In genomic region chr16:44226706-44227291, GRCm38 (mm10) we compare ENCODE assay signal across 24 mouse cellular contexts. TPM values are rescaled to one million over a fixed set of nuclear protein-coding genes. Genes with fewer than 3 reads are reported as not detected.
DNase-seq lines count a peak whose midpoint lies in the region; ATAC-seq and TF ChIP-seq lines count a peak whose summit lies in the region.
"Had no signal": no experiment of that assay in that cellular context is flagged by ENCODE, and none has a peak within 500 bp of the region (broad histone marks: within the 10 kb centered on the region; RNA-seq: fewer than 3 reads in every experiment).

No protein-coding gene starts in this region.

- peak; percentile 89 for ATAC-seq in frontal cortex, adult (ENCODE audit: low TSS enrichment)
- ATAC-seq: activated CD4-positive, CD25-positive, alpha-beta regulatory T cell, adult 4 months; CD4-positive, CD25-positive, alpha-beta regulatory T cell, adult 4 months; forebrain, embryonic 13.5 days; forebrain, embryonic 16.5 days; Patski had no signal

- TF ChIP-seq CTCF in gastrocnemius, adult 2 months (IDR thresholded peaks at IDR 0.05), result no peak
- TF ChIP-seq CTCF in left cerebral cortex, adult 2 months (IDR thresholded peaks at IDR 0.05), result no peak

- H3K4me3 ChIP-seq in gastrocnemius, adult 2 months, result no peak overlapping the region
- no peak overlapping the region for H3K4me3 ChIP-seq in left cerebral cortex, adult 2 months
- H3K4me3 ChIP-seq: embryonic facial prominence, embryonic 10.5 days; embryonic facial prominence, embryonic 12.5 days; forebrain, embryonic 13.5 days had no signal

- peak overlapping the region; percentile 96 for H3K27ac ChIP-seq in gastrocnemius, adult 2 months
- H3K27ac ChIP-seq in left cerebral cortex, adult 2 months, result peak overlapping the region; percentile 4; the same call in 1 of the 2 replicates
- H3K27ac ChIP-seq: embryonic facial prominence, embryonic 10.5 days; embryonic facial prominence, embryonic 12.5 days; forebrain, embryonic 13.5 days had no signal

- intact Hi-C loops in gastrocnemius, adult 2 months (cut with DNase I), result no loop called here
- intact Hi-C loops in left cerebral cortex, adult 2 months (cut with DNase I), result no loop called here
- intact Hi-C loops in left cerebral cortex, postnatal 10 days (cut with DNase I), result no loop called here

- no peak for DNase-seq in frontal cortex, postnatal 10 days (ENCODE audit: low spot score in 2 of 2)
- peak; percentile 57 for DNase-seq in gastrocnemius, adult 2 months
- no peak for DNase-seq in gastrocnemius, postnatal 25 days
- no peak for DNase-seq in left cerebral cortex, adult 2 months (ENCODE audit: extremely low spot score in 1 of 2, low spot score in 2 of 2)
- no peak for DNase-seq in left cerebral cortex, postnatal 10 days (ENCODE audit: extremely low spot score in 1 of 2, low spot score in 2 of 2)
- DNase-seq in telencephalon, adult 2 months (ENCODE audit: low read depth, low spot score), result peak; percentile 67
- DNase-seq in adipocyte (ENCODE audit: low spot score), result no peak
- DNase-seq: adrenal gland, adult 2 months; adrenal gland, postnatal 10 days; adrenal gland, postnatal 25 days; B cell, adult 2 months; cerebellum, adult 11-12 months; cerebellum, adult 2 months; cerebellum, adult 9-10 months; cerebellum, postnatal 10 days; cerebellum, postnatal 25 days had no signal

RNA-seq across cellular contexts. Expression of gene Usf3, which starts 53.8 kb away (rescaled TPM):
- 10 to 100 TPM; 41.6 to 47.9 TPM for total RNA-seq in gastrocnemius, adult 2 months (2021)
- total RNA-seq in gastrocnemius, postnatal 25 days (2021), result 10 to 100 TPM; 24.3 to 36.1 TPM
- 10 to 100 TPM; 39.9 to 40.3 TPM for total RNA-seq in left cerebral cortex, adult 2 months (2021)
- total RNA-seq in left cerebral cortex, postnatal 10 days (2021), result 10 to 100 TPM; 32.6 to 33.5 TPM

Comparison
In these comparisons a context has a peak if more than half of its experiments do, and no peak if none do; other contexts are left out.
1. DNase-seq: peak in gastrocnemius, adult 2 months (single experiment) and telencephalon, adult 2 months (single experiment); none in frontal cortex, postnatal 10 days (0 of 2), gastrocnemius, postnatal 25 days (single experiment), left cerebral cortex, adult 2 months (0 of 2), left cerebral cortex, postnatal 10 days (0 of 2) and adipocyte (single experiment).